Mouse (Mus musculus) heart, adult 2 months (tissue): ENCODE measurements around the gene Aagab.

Source experiments
- CTCF ChIP-seq: fragments of 200-600 bp; IDR thresholded peaks from 2 replicates; pipeline ENCODE4 v1.8.1; 2022; ENCODE audit warnings: antibody characterized with exemption, mild to moderate bottlenecking, moderate library complexity
- POLR2A ChIP-seq: fragments of 200-500 bp; IDR thresholded peaks from 2 replicates; pipeline ENCODE4 v1.6.1; 2011; ENCODE audit warnings: mild to moderate bottlenecking, low read depth, low read length, control low read depth; ENCODE audit not compliant: insufficient read depth

DNA sequence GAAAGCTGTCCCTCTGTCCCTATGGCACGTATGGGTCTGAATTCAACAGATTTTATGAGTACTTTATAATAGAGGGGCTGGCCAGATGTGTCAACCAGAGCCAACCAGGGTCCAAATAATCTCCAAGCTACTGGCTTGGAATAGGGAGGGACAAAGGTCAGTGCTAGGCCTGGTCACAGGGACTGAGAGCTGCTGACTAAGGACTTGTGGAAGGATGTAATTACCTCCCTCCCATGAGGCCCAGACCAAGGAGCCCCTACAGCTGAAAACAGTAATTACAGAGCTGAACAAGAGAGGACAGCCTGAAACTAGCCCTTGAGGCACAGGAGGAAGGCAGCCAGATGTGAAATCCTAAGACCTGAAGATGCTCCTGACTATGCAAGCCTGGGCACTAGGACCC is 66.2 kb downstream of the Aagab start:
- TF ChIP-seq POLR2A (no peak), CTCF (no peak)
